Mouse (Mus musculus): ENCODE results near the gene Gm6793. TPM values are rescaled to one million over a fixed set of nuclear protein-coding genes. Genes with fewer than 3 reads are reported as not detected.

Gm6793 gene
- polyA plus RNA-seq, 1 experiment, result not detected

DNA sequence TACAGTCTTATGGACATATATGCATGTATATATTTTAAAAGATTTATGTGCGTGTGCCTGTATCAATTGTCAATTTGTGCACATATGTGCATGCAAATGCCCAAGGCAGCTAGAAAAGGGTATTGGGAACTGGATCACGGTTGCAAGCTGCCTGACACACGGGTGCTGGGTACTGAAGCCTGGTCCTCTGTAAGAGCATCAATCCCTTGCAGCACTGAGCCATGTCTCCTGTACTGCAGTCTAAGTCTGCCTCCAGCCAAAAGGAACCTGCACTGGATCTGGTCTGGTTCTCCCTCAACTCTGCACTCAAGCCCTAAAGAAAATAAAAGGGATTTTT, 22.2 kb downstream of the Gm6793 start:
- Histone ChIP-seq H3K4me1 (ENCODE audit: control insufficient read depth, insufficient read depth, low read length) (no peaks in the 10 kb centered on the region), H3K27ac (ENCODE audit: insufficient read depth, low read depth, low read length) (no peak overlapping the region), H3K4me3 (ENCODE audit: insufficient read depth, low read depth, low read length) (no peak overlapping the region)
- TF ChIP-seq CTCF (IDR thresholded peaks at IDR 0.05; ENCODE audit: insufficient read depth, low read depth, low read length) (no peak), POLR2A (IDR thresholded peaks at IDR 0.05; ENCODE audit: insufficient read depth, low read depth, low read length) (no peak)
- 67% methylated on average over 3 of the region's 3 CpGs for WGBS

DNA sequence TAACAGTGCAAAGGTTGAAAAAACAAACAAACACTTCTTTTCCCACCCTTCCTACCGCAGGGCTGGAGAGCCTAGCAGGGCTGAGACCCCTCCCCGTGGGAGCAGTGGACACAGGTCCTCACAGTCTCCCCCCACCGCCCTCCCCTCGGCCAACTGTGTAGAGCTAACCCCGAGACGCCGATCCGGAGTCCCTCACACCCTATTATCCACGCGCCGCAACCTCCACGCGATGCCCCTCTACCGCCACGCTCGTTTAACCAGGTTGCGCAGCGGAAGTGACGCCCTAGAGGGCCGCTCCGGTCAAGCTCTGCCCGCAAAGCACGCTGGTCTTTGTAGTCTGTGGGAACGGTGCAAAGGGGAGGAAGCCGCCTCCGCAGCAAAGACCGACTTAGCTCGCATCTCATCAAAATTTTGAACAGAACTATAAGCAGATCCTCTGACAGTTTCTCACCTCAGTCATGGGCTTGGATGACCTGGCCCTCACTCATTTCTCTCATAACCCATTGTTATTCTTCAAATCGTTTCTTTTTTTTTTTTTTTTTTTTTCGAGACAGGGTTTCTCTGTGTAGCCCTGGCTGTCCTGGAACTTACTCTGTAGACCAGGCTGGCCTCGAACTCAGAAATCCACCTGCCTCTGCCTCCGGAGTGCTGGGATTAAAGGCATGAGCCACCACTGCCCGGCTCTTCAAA, 22.7 kb downstream of the Gm6793 start, which contains the start of gene Adat1:
TSS of gene Adat1 (minus strand) at position 290 of the 690 bp plus-strand sequence.
- H3K4me1 ChIP-seq (ENCODE audit: control insufficient read depth, insufficient read depth, low read length), result no peaks in the 10 kb centered on the region
- H3K27ac ChIP-seq (ENCODE audit: insufficient read depth, low read depth, low read length), result no peak within 1 kb of the TSS
- TF ChIP-seq CTCF (IDR thresholded peaks at IDR 0.05; ENCODE audit: insufficient read depth, low read depth, low read length), result no peak
- TF ChIP-seq POLR2A (IDR thresholded peaks at IDR 0.05; ENCODE audit: insufficient read depth, low read depth, low read length), result peak; percentile 76
- 3% methylated on average over 33 of the region's 33 CpGs for WGBS
- peak within 1 kb of the TSS; percentile 97 for H3K4me3 ChIP-seq (ENCODE audit: insufficient read depth, low read depth, low read length)

DNA sequence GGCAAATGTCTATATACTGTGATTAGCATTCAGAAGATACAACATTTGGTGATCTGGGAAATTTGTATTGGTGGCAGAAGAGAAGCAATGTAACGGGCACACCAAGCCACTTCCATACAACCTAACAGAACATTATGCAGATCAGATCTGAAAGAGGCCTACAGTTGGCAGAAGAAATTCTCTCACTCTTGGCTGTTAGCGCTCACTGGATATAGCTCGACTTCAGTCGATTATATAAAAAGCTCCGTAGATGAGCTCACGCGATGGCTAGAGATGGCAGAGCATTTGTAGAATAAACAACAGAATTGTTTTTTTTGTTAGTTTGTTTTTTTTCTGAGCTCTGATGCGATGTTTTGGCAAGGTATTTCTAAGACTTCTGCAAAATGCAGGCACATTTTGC, 23.6 kb downstream of the Gm6793 start:
- no peak overlapping the region for H3K27ac ChIP-seq (ENCODE audit: insufficient read depth, low read depth, low read length)
- 34% methylated on average over 8 of the region's 8 CpGs for WGBS
- TF ChIP-seq POLR2A (IDR thresholded peaks at IDR 0.05; ENCODE audit: insufficient read depth, low read depth, low read length) (no peak), CTCF (IDR thresholded peaks at IDR 0.05; ENCODE audit: insufficient read depth, low read depth, low read length) (no peak)
- no peak overlapping the region for H3K4me3 ChIP-seq (ENCODE audit: insufficient read depth, low read depth, low read length)
- no peaks in the 10 kb centered on the region for H3K4me1 ChIP-seq (ENCODE audit: control insufficient read depth, insufficient read depth, low read length)

GRCm38 (mm10) chr8:111989911-111990310, 24.9 kb downstream of the Gm6793 start:
- WGBS, result 5% methylated on average over 7 of the region's 7 CpGs
- peaks cover 5% of the 10 kb centered on the region; the same call in 1 of the 2 replicates for H3K4me1 ChIP-seq (ENCODE audit: control insufficient read depth, insufficient read depth, low read length)
- no peak for TF ChIP-seq POLR2A (IDR thresholded peaks at IDR 0.05; ENCODE audit: insufficient read depth, low read depth, low read length)
- TF ChIP-seq CTCF (IDR thresholded peaks at IDR 0.05; ENCODE audit: insufficient read depth, low read depth, low read length), result peak; percentile 42; the same call in 1 of the 2 replicates
- H3K27ac ChIP-seq (ENCODE audit: insufficient read depth, low read depth, low read length), result no peak overlapping the region
- H3K4me3 ChIP-seq (ENCODE audit: insufficient read depth, low read depth, low read length), result no peak overlapping the region

DNA sequence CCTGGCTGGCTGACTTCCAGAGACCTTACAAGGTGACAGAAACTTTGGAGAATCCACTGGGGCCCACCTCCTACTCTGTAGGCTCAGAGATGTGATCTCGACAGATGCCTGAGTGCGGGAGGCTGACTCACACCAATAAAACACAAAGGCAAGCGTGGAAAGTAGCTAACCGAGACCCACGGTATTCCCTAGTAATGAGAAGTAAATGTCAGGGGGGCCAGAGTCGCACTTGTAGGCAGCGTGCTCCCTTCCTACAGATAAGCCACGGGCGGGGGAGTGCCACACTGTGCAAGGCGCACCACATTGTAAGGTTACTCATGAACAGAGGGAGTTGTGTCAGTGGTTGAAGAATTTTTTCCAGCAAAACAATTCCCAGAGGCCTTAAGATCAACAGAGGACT, 30.3 kb downstream of the Gm6793 start:
- WGBS, result 49% methylated on average over 10 of the region's 10 CpGs
- peaks cover 26% of the 10 kb centered on the region for H3K4me1 ChIP-seq (ENCODE audit: control insufficient read depth, insufficient read depth, low read length)
- H3K27ac ChIP-seq (ENCODE audit: insufficient read depth, low read depth, low read length), result 0 out of 2 replicates have a peak overlapping the region, but pooled peaks have one; percentile 32
- no peak overlapping the region for H3K4me3 ChIP-seq (ENCODE audit: insufficient read depth, low read depth, low read length)
- TF ChIP-seq POLR2A (IDR thresholded peaks at IDR 0.05; ENCODE audit: insufficient read depth, low read depth, low read length) (no peak), CTCF (IDR thresholded peaks at IDR 0.05; ENCODE audit: insufficient read depth, low read depth, low read length) (no peak)

- 65% methylated on average over 7 of the region's 7 CpGs for WGBS
- peak overlapping the region; percentile 81 for H3K27ac ChIP-seq (ENCODE audit: insufficient read depth, low read depth, low read length)
Observed at GRCm38 (mm10) chr8:111982116-111982515, 32.7 kb downstream of the Gm6793 start.

GRCm38 (mm10) chr8:111978147-111978546, 36.7 kb downstream of the Gm6793 start:
- WGBS, result 73% methylated on average over 10 of the region's 10 CpGs
- Histone ChIP-seq H3K4me3 (ENCODE audit: insufficient read depth, low read depth, low read length) (no peak overlapping the region), H3K27ac (ENCODE audit: insufficient read depth, low read depth, low read length) (no peak overlapping the region)

More at GRCm38 (mm10) chr8:111982116-111982515, 32.7 kb downstream of the Gm6793 start:
- Histone ChIP-seq H3K4me1 (ENCODE audit: control insufficient read depth, insufficient read depth, low read length) (peaks cover 26% of the 10 kb centered on the region), H3K4me3 (ENCODE audit: insufficient read depth, low read depth, low read length) (no peak overlapping the region)
- TF ChIP-seq POLR2A (IDR thresholded peaks at IDR 0.05; ENCODE audit: insufficient read depth, low read depth, low read length) (no peak), CTCF (IDR thresholded peaks at IDR 0.05; ENCODE audit: insufficient read depth, low read depth, low read length) (no peak)

DNA sequence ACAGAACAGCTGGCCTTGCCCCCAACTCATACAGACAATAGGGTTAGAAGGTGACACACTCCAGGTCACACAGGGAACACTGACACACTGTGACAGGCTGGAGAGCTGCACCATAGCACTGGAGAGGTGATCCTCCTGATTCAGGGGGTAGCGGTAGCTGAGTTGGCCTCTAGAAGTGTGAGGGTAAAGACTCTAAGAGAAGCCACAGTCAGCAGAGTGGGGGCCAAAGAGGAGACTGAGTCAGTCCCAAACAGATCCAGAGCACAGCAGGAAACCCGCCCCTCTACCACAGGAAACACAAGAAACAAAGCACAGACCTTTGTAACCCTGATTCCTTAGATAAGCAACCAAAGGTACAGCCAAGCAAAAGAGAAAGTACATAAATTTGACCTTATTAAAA, 38.5 kb downstream of the Gm6793 start:
- TF ChIP-seq POLR2A (IDR thresholded peaks at IDR 0.05; ENCODE audit: insufficient read depth, low read depth, low read length) (no peak), CTCF (IDR thresholded peaks at IDR 0.05; ENCODE audit: insufficient read depth, low read depth, low read length) (no peak)
- WGBS, result 86% methylated on average over 2 of the region's 2 CpGs
- H3K27ac ChIP-seq (ENCODE audit: insufficient read depth, low read depth, low read length), result no peak overlapping the region
- no peak overlapping the region for H3K4me3 ChIP-seq (ENCODE audit: insufficient read depth, low read depth, low read length)
- H3K4me1 ChIP-seq (ENCODE audit: control insufficient read depth, insufficient read depth, low read length), result no peaks in the 10 kb centered on the region; the same call in 1 of the 2 replicates

More at GRCm38 (mm10) chr8:111978147-111978546, 36.7 kb downstream of the Gm6793 start:
- TF ChIP-seq CTCF (IDR thresholded peaks at IDR 0.05; ENCODE audit: insufficient read depth, low read depth, low read length) (no peak), POLR2A (IDR thresholded peaks at IDR 0.05; ENCODE audit: insufficient read depth, low read depth, low read length) (no peak)
- H3K4me1 ChIP-seq (ENCODE audit: control insufficient read depth, insufficient read depth, low read length), result peaks cover 10% of the 10 kb centered on the region

DNA sequence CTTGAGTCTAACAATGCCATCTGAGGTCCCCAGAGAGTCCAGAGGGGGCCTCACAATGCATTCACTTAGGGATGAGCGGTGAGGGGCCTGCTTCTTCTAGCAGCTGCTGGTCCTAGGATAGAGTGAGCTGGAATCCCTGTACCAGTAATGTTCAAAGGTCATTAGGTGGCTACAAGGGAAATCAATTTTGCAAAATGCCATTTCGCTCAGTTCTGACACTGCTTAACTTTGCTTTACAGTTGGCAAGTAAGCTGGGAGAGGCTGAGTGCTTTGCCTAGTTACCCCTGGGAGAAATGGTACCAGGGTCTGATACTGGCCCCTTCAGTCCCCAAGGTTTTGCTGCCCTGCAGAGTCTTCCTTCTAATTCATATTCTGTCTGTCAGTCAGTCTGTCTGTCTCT, 39.1 kb downstream of the Gm6793 start:
- Histone ChIP-seq H3K4me3 (ENCODE audit: insufficient read depth, low read depth, low read length) (no peak overlapping the region), H3K4me1 (ENCODE audit: control insufficient read depth, insufficient read depth, low read length) (no peaks in the 10 kb centered on the region; the same call in 1 of the 2 replicates), H3K27ac (ENCODE audit: insufficient read depth, low read depth, low read length) (no peak overlapping the region)
- TF ChIP-seq POLR2A (IDR thresholded peaks at IDR 0.05; ENCODE audit: insufficient read depth, low read depth, low read length) (no peak), CTCF (IDR thresholded peaks at IDR 0.05; ENCODE audit: insufficient read depth, low read depth, low read length) (no peak)
- 96% methylated on average over 2 of the region's 2 CpGs for WGBS

All from olfactory bulb, adult 2 months (tissue).